Mouse (Mus musculus) stomach, embryonic 15.5 days (tissue): ENCODE measurements at regions not wholly inside any gene's neighbourhood (a gene's known extent, or its start where the extent isn't known, plus 50 kb on each side); places are given as distances from the start of the nearest gene placed in this dataset.
A peak's percentile ranks its signal among the peaks of the same experiment; 100 is the strongest.

Experiments
- ATAC-seq: fragments of 200-750 bp; cut with Nextera tagmentation; 2 replicates; pipeline ENCODE4 v1.8.0; 2017; ENCODE audit warnings: low read depth, moderate number of reproducible peaks, moderate TSS enrichment; ENCODE audit not compliant: insufficient read depth, low FRiP score
- H3K27ac ChIP-seq: fragments of 300-500 bp; sonication (generic); 2 replicates; pipeline ENCODE4 v1.5.1; 2015; ENCODE audit warnings: mild to moderate bottlenecking, inconsistent platforms
- H3K27me3 ChIP-seq: fragments of 300-500 bp; sonication (generic); replicated peaks from 2 replicates; pipeline ENCODE4 v1.6.1; 2015; ENCODE audit warnings: inconsistent platforms
- H3K36me3 ChIP-seq: fragments of 300-500 bp; sonication (generic); 2 replicates; pipeline ENCODE4 v1.6.1; 2015; ENCODE audit warnings: inconsistent platforms
- H3K4me1 ChIP-seq: fragments of 300-500 bp; sonication (generic); 2 replicates; pipeline ENCODE4 v1.6.1; 2015; ENCODE audit warnings: inconsistent platforms
- H3K4me2 ChIP-seq: fragments of 300-500 bp; sonication (generic); 2 replicates; pipeline ENCODE4 v1.6.1; 2015; ENCODE audit warnings: mild to moderate bottlenecking, inconsistent platforms
- H3K4me3 ChIP-seq: fragments of 300-500 bp; sonication (generic); replicated peaks from 2 replicates; pipeline ENCODE4 v1.5.1; 2015; ENCODE audit warnings: inconsistent platforms
- H3K9ac ChIP-seq: fragments of 300-500 bp; sonication (generic); 2 replicates; pipeline ENCODE4 v1.6.1; 2015; ENCODE audit warnings: inconsistent platforms
- H3K9me3 ChIP-seq: fragments of 300-500 bp; sonication (generic); 2 replicates; pipeline ENCODE4 v1.6.1; 2016; ENCODE audit warnings: inconsistent platforms
- WGBS: fragments of 180-500 bp; shearing (Covaris S2); methylation state at CpG from one replicate; pipeline ENCODE4 v1.1.7; 2015; 5-methylcytosine and 5-hydroxymethylcytosine counted together

DNA sequence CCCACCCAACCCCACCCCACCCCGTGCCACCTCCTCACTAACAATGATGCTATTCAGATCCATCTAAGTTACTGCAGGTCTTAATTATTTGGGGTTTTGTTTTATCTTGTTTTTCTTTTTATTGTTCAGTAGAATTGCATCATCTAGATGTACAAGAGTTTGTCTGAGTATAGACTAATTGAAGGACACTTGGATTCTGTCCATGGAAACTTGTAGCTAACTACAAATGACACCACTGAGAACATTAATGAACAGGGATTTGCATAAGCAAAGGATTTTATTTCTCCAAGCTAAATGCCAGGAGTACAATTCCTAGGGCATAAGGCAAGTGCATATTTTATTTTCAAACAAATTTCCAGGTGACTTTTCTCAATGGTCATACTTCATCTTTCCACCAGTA lies 318.4 kb upstream of the Slc7a11 start:
- Histone ChIP-seq H3K4me3 (no peak overlapping the region), H3K36me3 (no peaks in the 10 kb centered on the region), H3K9ac (no peak overlapping the region), H3K27me3 (no peaks in the 10 kb centered on the region), H3K4me2 (no peak overlapping the region), H3K27ac (no peak overlapping the region), H3K9me3 (no peaks in the 10 kb centered on the region), H3K4me1 (no peaks in the 10 kb centered on the region)
- 0% methylated on average over 1 of the region's 1 CpGs for WGBS
- no peak for ATAC-seq

DNA sequence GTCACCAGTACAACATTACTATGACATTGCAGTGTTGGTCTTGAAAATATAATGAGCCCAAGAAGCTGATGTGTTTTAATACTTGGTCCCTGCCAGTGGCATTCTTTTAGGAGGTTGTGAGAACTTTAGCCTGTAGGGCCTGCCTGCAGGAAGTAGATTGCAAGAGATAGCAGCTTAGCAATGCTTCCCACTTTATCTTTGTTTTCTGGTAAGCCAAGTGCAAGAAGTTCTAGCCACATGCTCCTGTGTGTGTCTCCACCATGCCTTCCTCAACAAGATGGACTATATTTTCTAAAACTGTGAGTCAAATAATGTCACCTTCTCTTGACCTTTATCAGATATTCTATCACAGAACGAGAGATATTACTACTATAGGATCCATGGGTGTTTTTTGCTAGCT lies 314.7 kb upstream of the Slc7a11 start:
- Histone ChIP-seq H3K4me3 (no peak overlapping the region), H3K4me2 (no peak overlapping the region), H3K27ac (no peak overlapping the region), H3K4me1 (no peaks in the 10 kb centered on the region), H3K9me3 (no peaks in the 10 kb centered on the region), H3K27me3 (no peaks in the 10 kb centered on the region), H3K9ac (no peak overlapping the region), H3K36me3 (no peaks in the 10 kb centered on the region)
- 76% methylated on average over 1 of the region's 1 CpGs for WGBS
- no peak for ATAC-seq

DNA sequence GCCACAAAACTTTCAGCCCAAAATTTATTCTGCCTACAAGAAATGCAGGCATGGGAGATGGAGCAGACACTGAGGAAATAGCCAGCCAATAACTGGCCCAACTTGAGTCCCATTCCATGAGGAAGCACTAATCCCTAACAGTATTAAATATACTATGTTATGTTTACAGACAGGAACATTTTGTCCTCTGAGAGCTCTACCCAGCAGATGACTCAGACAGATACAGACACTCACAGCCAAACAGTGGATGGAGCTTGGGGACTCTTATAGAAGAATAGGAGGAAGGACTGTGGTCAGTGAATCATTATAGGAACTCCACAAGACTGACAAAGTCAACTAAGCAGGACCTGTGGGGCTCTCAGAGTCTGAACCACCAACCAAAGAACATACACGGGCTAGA lies 293.8 kb upstream of the Slc7a11 start:
- 86% methylated on average over 1 of the region's 1 CpGs for WGBS
- no peak overlapping the region for H3K4me3 ChIP-seq
- H3K27me3 ChIP-seq, result no peaks in the 10 kb centered on the region
- no peak overlapping the region for H3K27ac ChIP-seq
- no peak overlapping the region for H3K9ac ChIP-seq
- H3K9me3 ChIP-seq, result no peaks in the 10 kb centered on the region
- no peaks in the 10 kb centered on the region for H3K36me3 ChIP-seq
- no peak for ATAC-seq
- no peak overlapping the region for H3K4me2 ChIP-seq
- H3K4me1 ChIP-seq, result no peaks in the 10 kb centered on the region

DNA sequence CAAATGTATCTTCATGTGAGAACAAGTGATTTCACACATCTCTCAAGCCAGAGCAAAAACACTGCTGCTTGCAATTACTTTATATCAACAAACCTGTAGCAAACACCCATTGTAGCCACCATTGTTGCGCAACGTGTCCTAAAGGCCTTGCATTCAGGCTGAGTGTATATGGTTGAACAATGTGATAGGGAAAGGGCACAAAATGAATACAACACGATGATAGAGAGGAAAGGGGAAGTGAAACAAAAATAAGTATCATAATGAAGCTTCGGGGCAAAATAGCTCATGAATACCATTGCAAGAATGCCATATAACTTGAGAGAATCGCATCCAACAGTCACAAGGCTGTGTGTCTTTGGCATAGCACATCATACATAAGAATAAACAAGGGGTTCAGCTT lies 275.6 kb upstream of the Slc7a11 start:
- Histone ChIP-seq H3K4me3 (no peak overlapping the region), H3K9ac (no peak overlapping the region), H3K4me2 (no peak overlapping the region), H3K36me3 (no peaks in the 10 kb centered on the region), H3K27me3 (no peaks in the 10 kb centered on the region), H3K27ac (no peak overlapping the region), H3K9me3 (no peaks in the 10 kb centered on the region), H3K4me1 (no peaks in the 10 kb centered on the region)
- no peak for ATAC-seq
- 78% methylated on average over 5 of the region's 5 CpGs for WGBS

DNA sequence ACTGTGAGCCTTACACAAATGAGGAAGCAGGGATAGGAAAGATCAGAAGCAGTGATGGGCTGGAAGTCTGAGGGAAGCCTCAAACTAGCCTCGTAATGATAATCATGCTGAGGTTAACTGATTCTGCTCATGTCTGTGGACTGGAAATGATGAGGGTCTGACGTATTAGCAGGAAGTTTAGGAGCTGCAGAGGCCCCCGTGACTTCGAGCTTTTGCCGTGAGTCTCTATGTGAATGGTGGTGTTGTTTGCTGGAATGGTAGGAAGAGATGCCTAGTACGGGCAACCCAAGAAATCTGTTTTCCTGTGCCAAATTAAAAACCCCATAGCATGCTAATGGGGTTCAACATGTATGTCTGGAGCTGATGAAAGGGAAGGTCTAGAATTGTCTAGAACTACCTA lies 270.0 kb upstream of the Slc7a11 start:
- Histone ChIP-seq H3K9ac (no peak overlapping the region), H3K27me3 (no peaks in the 10 kb centered on the region), H3K4me2 (no peak overlapping the region), H3K27ac (no peak overlapping the region), H3K9me3 (no peaks in the 10 kb centered on the region), H3K4me1 (0 out of 2 replicates have a peak, but pooled peaks cover 2% of the 10 kb centered on the region), H3K4me3 (no peak overlapping the region), H3K36me3 (no peaks in the 10 kb centered on the region)
- ATAC-seq, result no peak
- WGBS, result 91% methylated on average over 6 of the region's 6 CpGs

DNA sequence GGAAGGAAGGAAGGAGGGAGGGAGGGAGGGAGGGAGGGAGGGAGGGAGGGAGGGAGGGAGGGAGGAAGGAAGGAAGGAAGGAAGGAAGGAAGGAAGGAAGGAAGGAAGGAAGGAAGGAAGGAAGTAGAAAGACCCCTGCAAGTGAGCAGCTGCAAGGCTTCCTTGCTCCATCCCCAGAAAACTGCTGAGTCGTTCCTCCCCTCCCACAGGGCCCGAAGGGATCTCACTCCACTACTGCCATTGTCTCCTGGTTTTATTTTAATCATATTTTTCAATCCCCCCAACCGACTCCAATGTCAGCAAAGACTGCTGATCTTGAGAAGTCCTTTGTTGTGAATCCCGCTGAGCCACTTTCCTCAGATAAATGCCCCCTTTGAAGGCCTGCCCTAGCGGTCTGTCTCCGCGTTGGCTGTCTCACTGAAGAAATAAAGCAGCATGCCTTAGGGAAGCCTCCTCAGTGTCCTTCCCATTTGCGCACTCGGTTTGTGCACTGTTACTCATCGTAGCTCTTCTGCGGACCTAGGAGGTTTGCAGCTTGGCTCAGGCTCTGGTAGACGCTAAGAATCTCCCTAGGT lies 266.1 kb upstream of the Slc7a11 start:
- no peak for ATAC-seq
- WGBS, result 36% methylated on average over 12 of the region's 12 CpGs
- Histone ChIP-seq H3K27ac (no peak overlapping the region), H3K36me3 (no peaks in the 10 kb centered on the region), H3K4me3 (no peak overlapping the region), H3K4me2 (no peak overlapping the region), H3K27me3 (no peaks in the 10 kb centered on the region), H3K9ac (no peak overlapping the region), H3K4me1 (0 out of 2 replicates have a peak, but pooled peaks cover 2% of the 10 kb centered on the region), H3K9me3 (no peaks in the 10 kb centered on the region)

DNA sequence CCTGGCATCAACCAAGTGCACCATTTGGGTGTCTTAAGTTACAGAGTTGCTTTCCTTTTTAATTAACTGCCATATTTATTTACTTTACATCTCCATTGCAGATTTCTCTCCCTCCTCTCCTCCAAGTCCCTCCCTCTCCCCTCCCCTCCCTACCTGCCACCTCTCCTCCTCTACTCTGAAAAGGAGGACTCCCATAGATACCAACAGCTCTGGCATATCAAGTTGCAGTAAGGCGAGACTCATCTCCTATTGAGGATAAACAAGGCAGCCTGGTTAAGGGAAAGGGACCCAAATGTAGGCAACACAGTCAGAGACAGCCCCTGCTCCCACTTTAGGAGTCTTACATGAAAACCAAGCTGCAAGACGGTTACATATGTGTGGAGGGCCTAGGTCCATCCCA lies 263.3 kb upstream of the Slc7a11 start:
- Histone ChIP-seq H3K27ac (no peak overlapping the region), H3K4me3 (no peak overlapping the region), H3K9me3 (no peaks in the 10 kb centered on the region), H3K4me1 (0 out of 2 replicates have a peak, but pooled peaks cover 2% of the 10 kb centered on the region), H3K36me3 (no peaks in the 10 kb centered on the region), H3K9ac (no peak overlapping the region), H3K27me3 (no peaks in the 10 kb centered on the region), H3K4me2 (no peak overlapping the region)
- 51% methylated on average over 2 of the region's 2 CpGs for WGBS
- no peak for ATAC-seq

DNA sequence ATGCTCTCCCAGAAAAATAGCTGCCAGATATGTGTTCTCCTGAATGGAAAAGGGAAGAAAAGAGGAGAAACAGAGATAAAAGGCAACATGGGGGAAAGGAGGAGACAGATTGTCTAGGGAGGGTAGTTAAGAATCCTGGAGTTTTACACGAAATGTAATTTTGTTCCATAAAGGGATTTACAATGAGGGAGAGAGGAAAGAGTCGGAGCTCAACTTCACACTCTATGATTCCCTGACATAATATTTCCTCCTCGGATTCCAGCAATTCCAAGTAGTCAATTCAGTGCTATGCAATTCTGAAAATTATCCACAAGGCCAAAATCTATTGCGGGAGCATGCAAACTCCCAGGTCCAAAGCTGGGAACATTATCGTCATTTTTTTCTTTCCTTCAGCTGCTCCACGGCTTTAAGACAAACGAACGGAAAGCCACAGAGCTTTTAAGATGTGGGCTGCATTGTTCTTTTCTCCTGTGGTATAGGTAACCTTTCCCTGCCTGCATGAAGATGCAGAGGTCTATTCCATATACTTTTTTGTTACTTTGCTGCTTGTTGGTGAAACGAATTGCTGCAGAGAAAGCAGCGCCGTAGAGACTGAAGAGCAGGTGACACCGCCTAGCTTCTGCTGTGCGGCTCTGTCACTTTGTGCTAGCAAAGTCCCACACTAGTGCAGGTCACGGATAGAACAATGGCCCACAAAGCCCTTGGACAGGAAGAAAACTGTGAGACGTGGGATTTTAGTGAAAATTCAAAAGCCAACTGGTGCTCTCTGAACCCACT lies 251.7 kb upstream of the Slc7a11 start:
- H3K4me1 ChIP-seq, result no peaks in the 10 kb centered on the region
- no peak for ATAC-seq
- H3K4me2 ChIP-seq, result peak overlapping the region; percentile 14; the same call in 1 of the 2 replicates
- H3K9me3 ChIP-seq, result no peaks in the 10 kb centered on the region
- no peaks in the 10 kb centered on the region for H3K27me3 ChIP-seq
- no peaks in the 10 kb centered on the region for H3K36me3 ChIP-seq
- H3K4me3 ChIP-seq, result no peak overlapping the region
- 56% methylated on average over 15 of the region's 15 CpGs for WGBS
- no peak overlapping the region for H3K9ac ChIP-seq
- peak overlapping the region; percentile 42 for H3K27ac ChIP-seq

DNA sequence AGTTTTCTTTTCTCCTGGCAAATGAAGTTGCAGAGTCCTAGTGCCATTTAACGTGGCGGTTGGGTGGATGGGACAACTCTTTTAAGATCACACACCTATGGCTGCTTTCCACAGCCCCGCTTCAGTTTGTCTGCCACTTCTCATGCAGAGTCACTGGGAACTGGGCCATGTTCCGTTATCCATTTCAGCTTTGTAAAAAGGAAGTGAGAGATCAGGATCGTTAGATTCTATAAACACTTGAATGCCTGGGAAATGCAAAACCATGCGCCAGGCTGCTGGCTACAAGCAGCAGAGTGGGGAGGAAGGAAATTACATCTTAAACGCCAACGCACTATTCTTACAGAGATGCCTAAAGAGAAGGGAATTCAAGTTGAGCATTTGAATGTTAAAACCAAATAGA lies 251.1 kb upstream of the Slc7a11 start:
- WGBS, result 32% methylated on average over 8 of the region's 8 CpGs
- H3K27me3 ChIP-seq, result no peaks in the 10 kb centered on the region
- no peak overlapping the region for H3K4me3 ChIP-seq
- no peaks in the 10 kb centered on the region for H3K9me3 ChIP-seq
- H3K9ac ChIP-seq, result no peak overlapping the region
- peak overlapping the region; percentile 14; the same call in 1 of the 2 replicates for H3K4me2 ChIP-seq
- no peak for ATAC-seq
- no peaks in the 10 kb centered on the region for H3K36me3 ChIP-seq
- H3K27ac ChIP-seq, result peak overlapping the region; percentile 42
- H3K4me1 ChIP-seq, result no peaks in the 10 kb centered on the region

DNA sequence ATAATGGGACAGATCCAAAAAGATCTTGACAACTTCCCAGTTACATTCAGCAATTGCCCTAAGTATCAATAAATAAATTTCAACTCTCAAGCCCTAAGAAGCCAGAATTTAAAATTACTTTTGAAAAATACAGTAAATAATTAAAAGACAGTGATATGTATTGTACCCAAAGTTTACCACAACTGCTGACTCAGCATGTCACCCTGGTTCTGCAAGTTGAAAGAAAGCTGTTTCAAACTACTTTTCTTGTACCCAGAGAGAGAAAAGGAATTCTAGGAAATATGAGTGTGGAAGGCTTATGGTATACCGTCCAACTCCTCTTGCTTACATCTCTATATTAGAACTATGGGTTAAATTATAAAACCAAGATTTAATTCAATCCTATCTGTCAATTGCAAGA lies 248.9 kb upstream of the Slc7a11 start:
- WGBS, result 100% methylated on average over 1 of the region's 1 CpGs
- no peak for ATAC-seq

DNA sequence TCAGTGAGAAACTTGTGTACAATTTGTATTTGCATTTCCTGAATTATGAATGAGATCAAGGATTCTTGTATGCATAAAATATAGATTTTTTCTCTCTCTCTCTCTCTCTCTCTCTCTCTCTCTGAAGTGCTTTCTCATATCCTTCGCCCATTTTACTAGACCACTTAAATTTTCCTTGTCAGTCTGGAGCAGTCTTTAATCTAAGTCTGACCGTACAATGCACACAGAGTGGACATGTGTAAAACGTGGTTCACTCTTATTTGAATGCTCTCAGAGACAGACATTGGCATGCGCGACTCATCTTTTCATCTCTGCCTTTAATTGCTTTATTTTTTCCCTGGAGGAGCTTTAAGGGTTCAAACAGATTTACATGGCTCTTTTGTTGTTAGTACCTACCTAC lies 247.3 kb upstream of the Slc7a11 start:
- H3K27me3 ChIP-seq, result no peaks in the 10 kb centered on the region
- H3K4me3 ChIP-seq, result no peak overlapping the region
- H3K4me1 ChIP-seq, result no peaks in the 10 kb centered on the region
- no peak for ATAC-seq
- no peak overlapping the region for H3K4me2 ChIP-seq
- WGBS, result 80% methylated on average over 5 of the region's 5 CpGs
- no peaks in the 10 kb centered on the region for H3K36me3 ChIP-seq
- no peaks in the 10 kb centered on the region for H3K9me3 ChIP-seq
- no peak overlapping the region for H3K9ac ChIP-seq
- no peak overlapping the region for H3K27ac ChIP-seq

More for the DNA sequence above, 248.9 kb upstream of the Slc7a11 start:
- Histone ChIP-seq H3K4me3 (no peak overlapping the region), H3K9me3 (no peaks in the 10 kb centered on the region), H3K4me2 (no peak overlapping the region), H3K27me3 (no peaks in the 10 kb centered on the region), H3K27ac (no peak overlapping the region), H3K36me3 (no peaks in the 10 kb centered on the region), H3K9ac (no peak overlapping the region), H3K4me1 (no peaks in the 10 kb centered on the region)

DNA sequence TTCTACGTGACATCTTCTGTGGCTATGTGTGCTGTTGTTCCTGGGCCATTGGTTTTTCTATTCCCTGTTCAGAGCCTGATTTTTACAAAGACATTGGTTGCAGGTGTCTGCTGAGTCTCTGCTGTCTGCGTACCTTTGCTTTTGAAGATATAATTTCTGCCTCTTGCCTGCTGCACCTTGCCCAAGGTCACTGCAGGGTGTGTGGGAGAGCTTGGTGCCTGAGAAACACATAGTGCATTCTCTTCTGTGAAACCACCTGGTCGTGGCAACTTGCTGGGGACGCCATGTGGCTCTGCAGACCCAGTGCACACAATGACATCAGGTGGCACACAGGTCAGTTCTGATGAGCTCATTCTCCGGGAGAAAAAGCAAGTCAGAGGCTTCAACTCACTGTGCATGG lies 246.0 kb upstream of the Slc7a11 start:
- H3K4me3 ChIP-seq, result no peak overlapping the region
- no peak for ATAC-seq
- H3K4me1 ChIP-seq, result no peaks in the 10 kb centered on the region
- no peaks in the 10 kb centered on the region for H3K27me3 ChIP-seq
- no peaks in the 10 kb centered on the region for H3K9me3 ChIP-seq
- WGBS, result 78% methylated on average over 5 of the region's 5 CpGs
- no peak overlapping the region for H3K4me2 ChIP-seq
- no peak overlapping the region for H3K9ac ChIP-seq
- H3K36me3 ChIP-seq, result no peaks in the 10 kb centered on the region
- H3K27ac ChIP-seq, result no peak overlapping the region
